Comparison of ENCODE assay signal across 13 mouse cellular contexts in genomic region chr3:107739456-107739855, GRCm38 (mm10). TPM values are rescaled to one million over a fixed set of nuclear protein-coding genes. Genes with fewer than 3 reads are reported as not detected.
DNase-seq lines count a peak whose midpoint lies in the region; ATAC-seq and TF ChIP-seq lines count a peak whose summit lies in the region.
"Had no signal": no experiment of that assay in that cellular context is flagged by ENCODE, and none has a peak within 500 bp of the region (broad histone marks: within the 10 kb centered on the region; RNA-seq: fewer than 3 reads in every experiment).

No protein-coding gene starts in this region.

- peaks cover 3% of the 10 kb centered on the region; the same call in 1 of the 2 replicates for H3K36me3 ChIP-seq in forebrain, embryonic 14.5 days (ENCODE audit: control insufficient read depth, insufficient read depth, low read length)
- no peaks in the 10 kb centered on the region for H3K36me3 ChIP-seq in forebrain, embryonic 16.5 days (ENCODE audit: control insufficient read depth, insufficient read depth)
- no peaks in the 10 kb centered on the region; the same call in 1 of the 2 replicates for H3K36me3 ChIP-seq in intestine, embryonic 16.5 days (ENCODE audit: control insufficient read depth, insufficient read depth, low read length)
- no peaks in the 10 kb centered on the region for H3K36me3 ChIP-seq in intestine, postnatal 0 days (ENCODE audit: control insufficient read depth, insufficient read depth)
- peaks cover 33% of the 10 kb centered on the region for H3K36me3 ChIP-seq in C2C12 (ENCODE audit: control insufficient read depth, insufficient read depth)
- peaks cover 10% of the 10 kb centered on the region for H3K36me3 ChIP-seq in limb, embryonic 10.5 days
- H3K36me3 ChIP-seq: midbrain, embryonic 15.5 days had no signal

- no peaks in the 10 kb centered on the region for H3K9me3 ChIP-seq in forebrain, embryonic 14.5 days (replicated peaks; ENCODE audit: control insufficient read depth, low read length)
- H3K9me3 ChIP-seq in forebrain, embryonic 16.5 days (ENCODE audit: control insufficient read depth, low read length): no peaks in the 10 kb centered on the region
- H3K9me3 ChIP-seq in intestine, embryonic 16.5 days (ENCODE audit: control insufficient read depth, low read length): no peaks in the 10 kb centered on the region
- no peaks in the 10 kb centered on the region for H3K9me3 ChIP-seq in intestine, postnatal 0 days (ENCODE audit: control insufficient read depth)
- no peaks in the 10 kb centered on the region for H3K9me3 ChIP-seq in limb, embryonic 10.5 days (replicated peaks)
- H3K9me3 ChIP-seq: midbrain, embryonic 15.5 days had no signal

- H3K4me1 ChIP-seq in forebrain, embryonic 14.5 days (ENCODE audit: control insufficient read depth, insufficient read depth, low read length): peaks cover 19% of the 10 kb centered on the region
- peaks cover 22% of the 10 kb centered on the region for H3K4me1 ChIP-seq in forebrain, embryonic 16.5 days (replicated peaks; ENCODE audit: control insufficient read depth, insufficient read depth, low read length)
- H3K4me1 ChIP-seq in intestine, embryonic 16.5 days (ENCODE audit: control insufficient read depth, insufficient read depth, low read length): peaks cover 27% of the 10 kb centered on the region
- H3K4me1 ChIP-seq in intestine, postnatal 0 days (replicated peaks; ENCODE audit: control insufficient read depth, insufficient read depth, low read length): peaks cover 5% of the 10 kb centered on the region; the same call in 1 of the 2 replicates
- peaks cover 48% of the 10 kb centered on the region for H3K4me1 ChIP-seq in limb, embryonic 10.5 days

- peaks cover 18% of the 10 kb centered on the region for H3K79me2 ChIP-seq in C2C12 (ENCODE audit: control insufficient read depth, insufficient read depth)

- H3K9ac ChIP-seq in forebrain, embryonic 14.5 days (ENCODE audit: low read length): no peak overlapping the region
- H3K9ac ChIP-seq in forebrain, embryonic 16.5 days (replicated peaks; ENCODE audit: low read depth, low read length): no peak overlapping the region
- no peak overlapping the region for H3K9ac ChIP-seq in intestine, embryonic 16.5 days (ENCODE audit: low read depth, low read length)
- no peak overlapping the region for H3K9ac ChIP-seq in intestine, postnatal 0 days (ENCODE audit: low read depth, low read length)
- H3K9ac ChIP-seq: midbrain, embryonic 15.5 days had no signal

- H3K27ac ChIP-seq in forebrain, embryonic 14.5 days (ENCODE audit: low read depth, low read length): peak overlapping the region; percentile 35; the same call in 1 of the 2 replicates
- no peak overlapping the region for H3K27ac ChIP-seq in forebrain, embryonic 16.5 days (ENCODE audit: low read length)
- peak overlapping the region; percentile 47; the same call in 1 of the 2 replicates for H3K27ac ChIP-seq in intestine, embryonic 16.5 days (ENCODE audit: low read length)
- H3K27ac ChIP-seq in intestine, postnatal 0 days (ENCODE audit: low read depth, low read length): no peak overlapping the region
- H3K27ac ChIP-seq in limb, embryonic 10.5 days: peak overlapping the region; percentile 81
- H3K27ac ChIP-seq: midbrain, embryonic 15.5 days had no signal

- no peak overlapping the region for H3ac ChIP-seq in C2C12 (ENCODE audit: control insufficient read depth, insufficient read length, low read depth)

- H3K79me3 ChIP-seq in C2C12 (ENCODE audit: low read depth): peaks cover 1% of the 10 kb centered on the region

- DNase-seq in forebrain, embryonic 14.5 days (ENCODE audit: low spot score): no peak
- peak; percentile 31 for DNase-seq in limb, embryonic 10.5 days (ENCODE audit: low spot score)
- DNase-seq in cerebellum, adult 8-10 months: no peak
- no peak for DNase-seq in adrenal gland, postnatal 14 days
- DNase-seq: adrenal gland, postnatal 25 days; cerebellum, adult 2 months; kidney, postnatal 36 days; lung, postnatal 10 days had no signal

- H3K4me3 ChIP-seq in forebrain, embryonic 14.5 days (ENCODE audit: low read depth, low read length): no peak overlapping the region
- no peak overlapping the region for H3K4me3 ChIP-seq in forebrain, embryonic 16.5 days (replicated peaks; ENCODE audit: low read length)
- H3K4me3 ChIP-seq in intestine, embryonic 16.5 days (ENCODE audit: low read length): no peak overlapping the region
- H3K4me3 ChIP-seq in intestine, postnatal 0 days (ENCODE audit: low read depth, low read length): no peak overlapping the region
- no peak overlapping the region for H3K4me3 ChIP-seq in C2C12 (ENCODE audit: insufficient read depth, poor library complexity, severe bottlenecking)
- H3K4me3 ChIP-seq in limb, embryonic 10.5 days: no peak overlapping the region
- H3K4me3 ChIP-seq: midbrain, embryonic 15.5 days had no signal

- H3K4me2 ChIP-seq in forebrain, embryonic 14.5 days (ENCODE audit: low read length): no peak overlapping the region
- H3K4me2 ChIP-seq in forebrain, embryonic 16.5 days (ENCODE audit: low read length): no peak overlapping the region
- no peak overlapping the region for H3K4me2 ChIP-seq in intestine, embryonic 16.5 days (ENCODE audit: low read depth, low read length)
- H3K4me2 ChIP-seq in intestine, postnatal 0 days (replicated peaks; ENCODE audit: low read depth): no peak overlapping the region
- H3K4me2 ChIP-seq: midbrain, embryonic 15.5 days had no signal

- no peak for ATAC-seq in forebrain, embryonic 14.5 days
- no peak for ATAC-seq in forebrain, embryonic 16.5 days
- no peak for ATAC-seq in intestine, embryonic 16.5 days
- ATAC-seq in intestine, postnatal 0 days: no peak
- ATAC-seq: midbrain, embryonic 15.5 days had no signal

- H3K27me3 ChIP-seq in forebrain, embryonic 14.5 days (replicated peaks; ENCODE audit: control insufficient read depth, insufficient read depth, low read length): no peaks in the 10 kb centered on the region
- H3K27me3 ChIP-seq in forebrain, embryonic 16.5 days (replicated peaks; ENCODE audit: control insufficient read depth, insufficient read depth, low read length): no peaks in the 10 kb centered on the region
- no peaks in the 10 kb centered on the region for H3K27me3 ChIP-seq in intestine, embryonic 16.5 days (replicated peaks; ENCODE audit: control insufficient read depth, insufficient read depth, low read length)
- H3K27me3 ChIP-seq in intestine, postnatal 0 days (replicated peaks; ENCODE audit: control insufficient read depth, insufficient read depth, low read length): no peaks in the 10 kb centered on the region
- H3K27me3 ChIP-seq in C2C12 (ENCODE audit: control insufficient read depth, insufficient read depth, insufficient read length): no peaks in the 10 kb centered on the region
- no peaks in the 10 kb centered on the region for H3K27me3 ChIP-seq in limb, embryonic 10.5 days (ENCODE audit: low read depth, poor library complexity, severe bottlenecking)
- H3K27me3 ChIP-seq: midbrain, embryonic 15.5 days had no signal

- TF ChIP-seq CTCF in intestine, postnatal 0 days (IDR thresholded peaks at IDR 0.05; ENCODE audit: low read depth): no peak
- no peak for TF ChIP-seq CTCF in C2C12 (IDR thresholded peaks at IDR 0.05; ENCODE audit: control insufficient read depth, insufficient read depth, insufficient read length)

- 87% methylated on average over 3 of the region's 3 CpGs for WGBS in forebrain, embryonic 14.5 days
- WGBS in forebrain, embryonic 16.5 days: 75% methylated on average over 3 of the region's 3 CpGs
- WGBS in intestine, embryonic 16.5 days: 77% methylated on average over 3 of the region's 3 CpGs
- 75% methylated on average over 3 of the region's 3 CpGs for WGBS in intestine, postnatal 0 days
- WGBS in limb, embryonic 10.5 days: 71% methylated on average over 3 of the region's 3 CpGs

TF ChIP-seq in C2C12, 6 proteins besides CTCF, POLR2A, EP300 and RAD21:
- TF ChIP-seq MYOD1 (IDR thresholded peaks at IDR 0.05; ENCODE audit: control insufficient read depth, insufficient read length, low read depth): peak; percentile 36
- TF ChIP-seq MYOG (IDR thresholded peaks at IDR 0.05; ENCODE audit: control insufficient read depth, extremely low read depth, insufficient read length): no peak
- TF ChIP-seq MAX (IDR thresholded peaks at IDR 0.05): peak; percentile 39

RNA-seq across cellular contexts. Expression of gene Csf1, which starts 20.8 kb away (rescaled TPM):
- 6.5 and 7.0 TPM in 2 replicates for polyA plus RNA-seq in forebrain, embryonic 14.5 days (2014; fragmentation: Nextera tagmentation; extraction: Ambion mirVana)
- 7.3 and 8.1 TPM in 2 replicates for polyA plus RNA-seq in forebrain, embryonic 16.5 days (2015; fragmentation: Nextera tagmentation; extraction: Ambion mirVana)
- polyA plus RNA-seq in intestine, embryonic 16.5 days (2015; fragmentation: Nextera tagmentation; extraction: Ambion mirVana): 11.8 and 13.9 TPM in 2 replicates
- polyA plus RNA-seq in intestine, postnatal 0 days (2015; fragmentation: Nextera tagmentation; extraction: Ambion mirVana): 8.6 and 9.2 TPM in 2 replicates
- 169 TPM for polyA plus RNA-seq in C2C12 (2012; fragmentation: generic; extraction: Trizol)
- 3.4 and 4.6 TPM in 2 replicates for polyA plus RNA-seq in limb, embryonic 10.5 days (2016; fragmentation: Nextera tagmentation; extraction: Ambion mirVana)
- 17.4 and 18.5 TPM in 2 replicates for total RNA-seq in adrenal gland, postnatal 14 days (2021)

RNA-seq across cellular contexts. Expression of gene Ahcyl1, which starts 43.1 kb away (rescaled TPM):
- 104 and 105 TPM in 2 replicates for polyA plus RNA-seq in forebrain, embryonic 14.5 days (2014; fragmentation: Nextera tagmentation; extraction: Ambion mirVana)
- 110 and 117 TPM in 2 replicates for polyA plus RNA-seq in forebrain, embryonic 16.5 days (2015; fragmentation: Nextera tagmentation; extraction: Ambion mirVana)
- polyA plus RNA-seq in intestine, embryonic 16.5 days (2015; fragmentation: Nextera tagmentation; extraction: Ambion mirVana): 43.6 and 63.5 TPM in 2 replicates
- polyA plus RNA-seq in intestine, postnatal 0 days (2015; fragmentation: Nextera tagmentation; extraction: Ambion mirVana): 37.8 and 39.0 TPM in 2 replicates
- 72.1 TPM for polyA plus RNA-seq in C2C12 (2012; fragmentation: generic; extraction: Trizol)
- polyA plus RNA-seq in limb, embryonic 10.5 days (2016; fragmentation: Nextera tagmentation; extraction: Ambion mirVana): 83.4 and 98.2 TPM in 2 replicates
- total RNA-seq in adrenal gland, postnatal 14 days (2021): 272 and 320 TPM in 2 replicates

Comparison
In these comparisons a context has a peak if more than half of its experiments do, and no peak if none do; other contexts are left out.
1. H3K27ac ChIP-seq: peak in forebrain, embryonic 14.5 days (single experiment), intestine, embryonic 16.5 days (single experiment) and limb, embryonic 10.5 days (single experiment); none in forebrain, embryonic 16.5 days (single experiment) and intestine, postnatal 0 days (single experiment).
2. RNA of gene Csf1, which starts 20.8 kb away (polyA plus RNA-seq): 169 TPM in C2C12 (single experiment); 11.8 to 13.9 TPM in intestine, embryonic 16.5 days, 8.6 to 9.2 TPM in intestine, postnatal 0 days, 7.3 to 8.1 TPM in forebrain, embryonic 16.5 days, 6.5 to 7.0 TPM in forebrain, embryonic 14.5 days and 3.4 to 4.6 TPM in limb, embryonic 10.5 days; every median in the first group is over 10 times any median in the second.